Mouse (Mus musculus): Measurements from ENCODE around the gene Prg3. TPM values are rescaled to one million over a fixed set of nuclear protein-coding genes. Genes with fewer than 3 reads are reported as not detected.
A peak's percentile ranks its signal among the peaks of the same experiment; 100 is the strongest.

The Prg3 gene
- polyA plus RNA-seq, 2 experiments, result 2.1 to 4.4 TPM

GRCm38 (mm10) chr2:84952251-84952650 is 35.8 kb upstream of the Prg3 start:
- Histone ChIP-seq H3K36me3 (replicated peaks; ENCODE audit: control insufficient read depth, insufficient read depth, low read depth) (peaks cover 97% of the 10 kb centered on the region), H3K4me3 (ENCODE audit: insufficient read depth in 1 of 2, low read depth in 2 of 2, low read length in 2 of 2) (no peak overlapping the region), H3K27ac (no peak overlapping the region), H3K27me3 (ENCODE audit: control insufficient read depth, insufficient read depth, low read length) (no peaks in the 10 kb centered on the region), H3K4me2 (ENCODE audit: low read depth) (no peak overlapping the region), H3K9me3 (ENCODE audit: control insufficient read depth, low read length) (no peaks in the 10 kb centered on the region), H3K4me1 (replicated peaks; ENCODE audit: control insufficient read depth in 2 of 2, insufficient read depth in 2 of 2, low read length in 1 of 2) (peaks cover 0 to 3% of the 10 kb centered on the region in 2 experiments; a peak in 3 of 4 replicates), H3K9ac (replicated peaks) (no peak overlapping the region)
- no peak for TF ChIP-seq CTCF (IDR thresholded peaks at IDR 0.05; ENCODE audit: low read depth)
- no peak for TF ChIP-seq EP300 (IDR thresholded peaks at IDR 0.05; ENCODE audit: low read depth)
- WGBS (ENCODE audit: insufficient replicate concordance), result 92% methylated on average over 1 of the region's 1 CpGs
- DNase-seq (ENCODE audit: low read depth in 3 of 3, low spot score in 3 of 3) (no peak), ATAC-seq (ENCODE audit: insufficient read depth) (no peak)

GRCm38 (mm10) chr2:84952693-84953092 is 35.3 kb upstream of the Prg3 start:
- no peak for TF ChIP-seq EP300 (IDR thresholded peaks at IDR 0.05; ENCODE audit: low read depth)
- no peak for TF ChIP-seq CTCF (IDR thresholded peaks at IDR 0.05; ENCODE audit: low read depth)
- ATAC-seq (ENCODE audit: insufficient read depth), result no peak
- no peak for DNase-seq (ENCODE audit: low read depth in 3 of 3, low spot score in 3 of 3)
- H3K9ac ChIP-seq (replicated peaks), result no peak overlapping the region
- H3K27me3 ChIP-seq (ENCODE audit: control insufficient read depth, insufficient read depth, low read length), result no peaks in the 10 kb centered on the region
- H3K4me1 ChIP-seq (replicated peaks; ENCODE audit: control insufficient read depth in 2 of 2, insufficient read depth in 2 of 2, low read length in 1 of 2), result no peaks in the 10 kb centered on the region; a peak in 1 of 4 replicates
- no peaks in the 10 kb centered on the region for H3K9me3 ChIP-seq (ENCODE audit: control insufficient read depth, low read length)
- no peak overlapping the region for H3K4me2 ChIP-seq (ENCODE audit: low read depth)
- H3K27ac ChIP-seq, result no peak overlapping the region
- WGBS (ENCODE audit: insufficient replicate concordance), result 91% methylated on average over 4 of the region's 4 CpGs
- peaks cover 97% of the 10 kb centered on the region for H3K36me3 ChIP-seq (replicated peaks; ENCODE audit: control insufficient read depth, insufficient read depth, low read depth)
- no peak overlapping the region for H3K4me3 ChIP-seq (ENCODE audit: insufficient read depth in 1 of 2, low read depth in 2 of 2, low read length in 2 of 2)

DNA sequence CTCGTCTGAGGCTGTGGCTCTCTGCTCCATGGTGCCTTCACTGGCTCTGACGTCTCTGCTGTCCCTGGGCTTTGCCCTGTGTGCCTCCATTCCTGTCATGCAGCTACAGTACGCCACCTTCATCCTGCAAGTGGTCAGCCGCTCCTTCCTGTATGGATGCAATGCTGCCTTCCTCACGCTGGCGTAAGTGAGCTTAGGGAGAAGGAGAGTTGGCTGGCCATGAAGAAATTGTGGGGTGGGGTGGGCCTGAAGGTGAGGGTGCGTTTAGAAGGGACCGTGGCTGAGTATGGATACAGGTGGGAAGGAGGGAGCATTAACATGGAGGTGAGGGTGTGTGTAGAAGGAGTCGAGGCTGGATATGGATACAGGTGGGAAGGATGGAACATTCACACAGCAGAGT is 32.6 kb upstream of the Prg3 start:
- Histone ChIP-seq H3K27me3 (ENCODE audit: control insufficient read depth, insufficient read depth, low read length) (no peaks in the 10 kb centered on the region), H3K36me3 (replicated peaks; ENCODE audit: control insufficient read depth, insufficient read depth, low read depth) (peaks cover 90% of the 10 kb centered on the region), H3K4me3 (ENCODE audit: insufficient read depth in 1 of 2, low read depth in 2 of 2, low read length in 2 of 2) (no peak overlapping the region), H3K9me3 (ENCODE audit: control insufficient read depth, low read length) (no peaks in the 10 kb centered on the region), H3K9ac (replicated peaks) (no peak overlapping the region), H3K27ac (no peak overlapping the region), H3K4me1 (replicated peaks; ENCODE audit: control insufficient read depth in 2 of 2, insufficient read depth in 2 of 2, low read length in 1 of 2) (no peaks in the 10 kb centered on the region; a peak in 1 of 4 replicates), H3K4me2 (ENCODE audit: low read depth) (no peak overlapping the region)
- WGBS (ENCODE audit: insufficient replicate concordance), result 88% methylated on average over 9 of the region's 9 CpGs
- no peak for ATAC-seq (ENCODE audit: insufficient read depth)
- no peak for TF ChIP-seq CTCF (IDR thresholded peaks at IDR 0.05; ENCODE audit: low read depth)
- TF ChIP-seq EP300 (IDR thresholded peaks at IDR 0.05; ENCODE audit: low read depth), result no peak
- no peak for DNase-seq (ENCODE audit: low read depth in 3 of 3, low spot score in 3 of 3)

DNA sequence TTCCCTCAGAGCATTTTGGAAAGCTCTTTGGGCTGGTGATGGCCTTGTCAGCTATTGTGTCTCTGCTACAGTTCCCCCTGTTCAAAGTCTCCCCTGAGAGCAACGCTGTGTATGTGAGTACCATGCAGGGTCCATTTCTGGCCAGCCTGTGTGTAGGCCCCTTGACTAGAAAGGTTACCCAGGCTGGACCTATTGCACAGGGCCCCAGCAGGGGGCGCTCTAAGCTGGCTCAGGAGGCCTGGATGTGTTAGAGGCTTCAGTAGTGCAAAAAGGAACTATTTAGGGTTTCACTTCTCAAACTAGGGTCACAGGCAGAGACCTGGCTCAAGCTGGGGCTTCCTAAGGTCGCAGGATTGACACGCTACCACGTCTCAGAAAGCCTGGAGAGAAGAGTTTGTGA is 31.7 kb upstream of the Prg3 start:
- Histone ChIP-seq H3K9me3 (ENCODE audit: control insufficient read depth, low read length) (no peaks in the 10 kb centered on the region), H3K4me1 (replicated peaks; ENCODE audit: control insufficient read depth in 2 of 2, insufficient read depth in 2 of 2, low read length in 1 of 2) (no peaks in the 10 kb centered on the region; a peak in 1 of 4 replicates), H3K36me3 (replicated peaks; ENCODE audit: control insufficient read depth, insufficient read depth, low read depth) (peaks cover 82% of the 10 kb centered on the region), H3K4me3 (ENCODE audit: insufficient read depth in 1 of 2, low read depth in 2 of 2, low read length in 2 of 2) (no peak overlapping the region), H3K27ac (no peak overlapping the region), H3K9ac (replicated peaks) (no peak overlapping the region), H3K27me3 (ENCODE audit: control insufficient read depth, insufficient read depth, low read length) (no peaks in the 10 kb centered on the region), H3K4me2 (ENCODE audit: low read depth) (no peak overlapping the region)
- ATAC-seq (ENCODE audit: insufficient read depth) (peak; percentile 45; the same call in 1 of the 2 replicates), DNase-seq (ENCODE audit: low read depth in 3 of 3, low spot score in 3 of 3) (peak in 2 of 3 experiments; percentile 41 to 45)
- 60% methylated on average over 5 of the region's 5 CpGs for WGBS (ENCODE audit: insufficient replicate concordance)
- TF ChIP-seq CTCF (IDR thresholded peaks at IDR 0.05; ENCODE audit: low read depth) (peak; percentile 94), EP300 (IDR thresholded peaks at IDR 0.05; ENCODE audit: low read depth) (no peak)

DNA sequence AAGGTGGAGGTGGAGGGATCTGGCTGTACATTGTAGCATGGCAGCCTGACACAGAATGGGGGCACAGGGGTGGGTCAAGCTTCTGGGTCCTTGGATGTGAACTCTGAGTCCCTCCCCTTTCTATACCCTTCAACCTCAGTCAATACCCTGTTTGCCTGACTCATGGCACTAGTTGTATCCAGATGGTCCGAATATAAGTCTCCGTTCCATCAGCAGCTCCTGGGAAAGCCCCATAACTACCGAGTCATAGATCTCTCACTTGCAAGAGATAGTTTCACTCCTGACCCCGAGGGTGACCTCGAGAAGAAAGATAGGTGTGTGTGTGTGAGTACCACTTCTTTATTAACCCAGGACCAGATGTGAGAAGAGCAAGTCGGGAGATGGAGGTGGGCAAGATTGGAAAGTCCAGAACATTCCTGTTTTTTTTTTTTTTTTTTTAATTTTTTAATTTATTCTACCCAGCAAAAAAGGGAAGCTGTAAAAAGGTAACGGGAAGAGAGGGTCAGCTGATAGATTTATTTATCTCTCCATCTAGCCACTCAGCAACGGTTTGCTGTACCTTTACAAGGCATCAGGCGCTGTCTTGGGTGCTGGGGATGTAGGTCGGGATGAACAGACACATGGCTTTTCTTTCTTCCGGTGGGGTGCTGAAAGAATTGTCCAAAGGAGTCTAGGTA is 29.3 kb upstream of the Prg3 start:
- ATAC-seq (ENCODE audit: insufficient read depth) (no peak), DNase-seq (ENCODE audit: low read depth in 3 of 3, low spot score in 3 of 3) (no peak)
- Histone ChIP-seq H3K9me3 (ENCODE audit: control insufficient read depth, low read length) (no peaks in the 10 kb centered on the region), H3K27ac (no peak overlapping the region), H3K27me3 (ENCODE audit: control insufficient read depth, insufficient read depth, low read length) (no peaks in the 10 kb centered on the region), H3K4me2 (ENCODE audit: low read depth) (no peak overlapping the region), H3K36me3 (replicated peaks; ENCODE audit: control insufficient read depth, insufficient read depth, low read depth) (peaks cover 58% of the 10 kb centered on the region), H3K9ac (replicated peaks) (no peak overlapping the region), H3K4me3 (ENCODE audit: insufficient read depth in 1 of 2, low read depth in 2 of 2, low read length in 2 of 2) (no peak overlapping the region), H3K4me1 (replicated peaks; ENCODE audit: control insufficient read depth in 2 of 2, insufficient read depth in 2 of 2, low read length in 1 of 2) (no peaks in the 10 kb centered on the region; a peak in 3 of 4 replicates)
- 81% methylated on average over 11 of the region's 11 CpGs for WGBS (ENCODE audit: insufficient replicate concordance)
- TF ChIP-seq CTCF (IDR thresholded peaks at IDR 0.05; ENCODE audit: low read depth), result no peak
- TF ChIP-seq EP300 (IDR thresholded peaks at IDR 0.05; ENCODE audit: low read depth), result no peak

All from liver, embryonic 14.5 days (tissue).